Mouse (Mus musculus) MEL (cell line): ENCODE measurements around the gene Pnpla6.

Source experiments
- CTCF ChIP-seq, 3 experiments: IDR thresholded peaks in 2 of 3; conservative IDR thresholded peaks in 1 of 3; 2 replicates each; pipeline ENCODE4 v1.5.1; 2011 to 2012; ENCODE audit warnings: low read length in 3 of 3, low read depth in 2 of 3, mild to moderate bottlenecking in 2 of 3, improper control_type of control experiment in 1 of 3, inconsistent platforms in 1 of 3, mixed read lengths in 1 of 3, moderate library complexity in 1 of 3; ENCODE audit not compliant: control insufficient read depth in 1 of 3, insufficient read depth in 1 of 3, poor library complexity in 1 of 3, severe bottlenecking in 1 of 3
- ELF1 ChIP-seq: IDR thresholded peaks from 2 replicates; pipeline ENCODE4 v1.6.1; 2014; ENCODE audit warnings: low read depth, mild to moderate bottlenecking, inconsistent platforms, low read length, improper control_type of control experiment, moderate library complexity
- EP300 ChIP-seq, 2 experiments: IDR thresholded peaks; 2 replicates each; pipeline ENCODE4 v1.6.1; 2011; ENCODE audit warnings: improper control_type of control experiment in 2 of 2, low read length in 2 of 2, low read depth in 1 of 2, mild to moderate bottlenecking in 1 of 2
- HCFC1 ChIP-seq: IDR thresholded peaks from 2 replicates; pipeline ENCODE4 v1.6.1; 2012; ENCODE audit warnings: low read depth, mild to moderate bottlenecking, inconsistent platforms, low read length, improper control_type of control experiment, moderate library complexity
- MEF2A ChIP-seq: IDR thresholded peaks from 2 replicates; pipeline ENCODE4 v1.6.1; 2014; ENCODE audit warnings: low read depth, mild to moderate bottlenecking, inconsistent platforms, low read length, improper control_type of control experiment; ENCODE audit not compliant: poor library complexity, insufficient replicate concordance, severe bottlenecking; ENCODE audit errors: extremely low read depth
- MXI1 ChIP-seq: IDR thresholded peaks from 2 replicates; pipeline ENCODE4 v1.6.1; 2011; ENCODE audit warnings: mild to moderate bottlenecking, low read depth, low read length, improper control_type of control experiment
- NELFE ChIP-seq: IDR thresholded peaks from 2 replicates; pipeline ENCODE4 v1.6.1; 2011; ENCODE audit warnings: low read depth, low read length, improper control_type of control experiment
- POLR2A ChIP-seq, 2 experiments: IDR thresholded peaks; 2 replicates each; pipeline ENCODE4 v1.6.1; 2011 to 2012; ENCODE audit warnings: low read length in 2 of 2, mild to moderate bottlenecking in 2 of 2, control low read depth in 1 of 2, improper control_type of control experiment in 1 of 2, low read depth in 1 of 2, moderate library complexity in 1 of 2; ENCODE audit not compliant: control insufficient read depth in 1 of 2, insufficient read depth in 1 of 2, poor library complexity in 1 of 2
- TCF12 ChIP-seq: IDR thresholded peaks from 2 replicates; pipeline ENCODE4 v1.6.1; 2014; ENCODE audit warnings: low read depth, mild to moderate bottlenecking, inconsistent platforms, low read length, improper control_type of control experiment, moderate library complexity
- USF2 ChIP-seq, 2 experiments: IDR thresholded peaks; 2 replicates each; pipeline ENCODE4 v1.6.1; 2011 to 2012; ENCODE audit warnings: improper control_type of control experiment in 2 of 2, low read length in 2 of 2, borderline replicate concordance in 1 of 2, inconsistent platforms in 1 of 2, low read depth in 1 of 2, mild to moderate bottlenecking in 1 of 2; ENCODE audit not compliant: insufficient read depth in 1 of 2

DNA sequence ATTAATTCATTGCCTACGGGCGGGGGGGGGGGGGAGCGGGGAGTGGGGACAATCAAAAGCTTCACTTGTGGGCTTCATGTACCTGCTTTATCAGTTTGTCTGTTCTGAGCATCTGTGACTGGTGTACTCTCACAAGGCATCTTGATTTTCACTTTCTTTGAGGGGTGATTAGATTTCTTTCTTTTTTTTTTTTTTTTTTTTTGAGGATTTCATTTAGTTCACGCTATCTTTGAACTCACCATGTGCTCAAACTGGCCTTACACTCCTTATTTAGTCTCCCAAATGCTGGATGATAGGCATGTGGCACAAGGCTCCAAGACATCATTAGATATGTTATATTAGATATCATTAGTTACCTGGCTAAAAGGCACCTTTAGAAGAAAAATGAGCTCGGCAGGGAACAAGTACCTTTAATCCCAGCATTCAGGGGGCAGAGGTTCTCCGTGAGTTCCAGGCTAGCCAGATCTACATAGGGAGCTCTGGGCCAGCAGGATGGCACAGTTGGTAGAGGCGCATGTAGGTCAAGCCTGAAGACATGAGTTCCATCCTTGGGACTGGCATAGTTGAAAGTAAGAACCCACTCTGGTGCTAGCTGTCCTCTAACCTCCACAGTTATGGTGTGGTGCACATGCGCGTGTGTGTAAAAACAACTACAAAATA lies 47.2 kb upstream of the Pnpla6 start:
- no peak for TF ChIP-seq MXI1
- no peak for TF ChIP-seq POLR2A (IDR thresholded peaks at IDR 0.05; ENCODE audit: control insufficient read depth in 1 of 2, insufficient read depth in 1 of 2, low read depth in 1 of 2, low read length in 2 of 2, poor library complexity in 1 of 2)
- TF ChIP-seq EP300 (IDR thresholded peaks at IDR 0.05; ENCODE audit: low read depth in 1 of 2, low read length in 2 of 2): no peak
- TF ChIP-seq CTCF (IDR thresholded peaks at IDR 0.05 in 2 of 3, conservative IDR thresholded peaks at IDR 0.05 in 1 of 3; ENCODE audit: control insufficient read depth in 1 of 3, insufficient read depth in 1 of 3, low read depth in 2 of 3, low read length in 3 of 3, poor library complexity in 1 of 3, severe bottlenecking in 1 of 3): no peak
- TF ChIP-seq HCFC1: no peak
- TF ChIP-seq MEF2A: no peak
- TF ChIP-seq NELFE: no peak
- no peak for TF ChIP-seq ELF1
- TF ChIP-seq USF2 (IDR thresholded peaks at IDR 0.05; ENCODE audit: borderline replicate concordance in 1 of 2, insufficient read depth in 1 of 2, low read depth in 1 of 2, low read length in 2 of 2): no peak
- TF ChIP-seq TCF12: no peak
